Mouse (Mus musculus) hindbrain, embryonic 11.5 days (tissue): Measurements from ENCODE around the gene Tpgs1. TPM values are rescaled to one million over a fixed set of nuclear protein-coding genes. Genes with fewer than 3 reads are reported as not detected.

Source experiments
- ATAC-seq: fragments of 200-750 bp; cut with Nextera tagmentation; 2 replicates; pipeline ENCODE4 v1.8.0; 2017; ENCODE audit warnings: mild to moderate bottlenecking, moderate TSS enrichment, moderate library complexity; ENCODE audit not compliant: low FRiP score
- DNase-seq: peaks from one replicate; pipeline ENCODE4 v3.0.0-alpha.2; 2015; ENCODE audit warnings: low spot score
- H3K27ac ChIP-seq: fragments of 300-500 bp; sonication (generic); 2 replicates; pipeline ENCODE4 v1.5.1; 2014; ENCODE audit warnings: mild to moderate bottlenecking, low read depth, low read length
- H3K27me3 ChIP-seq: fragments of 300-500 bp; sonication (generic); 2 replicates; pipeline ENCODE4 v1.6.1; 2014; ENCODE audit warnings: mild to moderate bottlenecking, low read length, moderate library complexity, mixed read lengths; ENCODE audit not compliant: control insufficient read depth, insufficient read depth
- H3K36me3 ChIP-seq: fragments of 300-500 bp; sonication (generic); 2 replicates; pipeline ENCODE4 v1.6.1; 2014; ENCODE audit warnings: mild to moderate bottlenecking, low read length, moderate library complexity, mixed read lengths; ENCODE audit not compliant: control insufficient read depth, insufficient read depth
- H3K4me1 ChIP-seq: fragments of 300-500 bp; sonication (generic); replicated peaks from 2 replicates; pipeline ENCODE4 v1.6.1; 2014; ENCODE audit warnings: low read length, mixed read lengths; ENCODE audit not compliant: control insufficient read depth, insufficient read depth
- H3K4me2 ChIP-seq: fragments of 300-500 bp; sonication (generic); replicated peaks from 2 replicates; pipeline ENCODE4 v1.6.1; 2014; ENCODE audit warnings: mild to moderate bottlenecking, low read depth, low read length
- H3K4me3 ChIP-seq: fragments of 300-500 bp; sonication (generic); 2 replicates; pipeline ENCODE4 v1.5.1; 2014; ENCODE audit warnings: low read depth, low read length
- H3K9ac ChIP-seq: fragments of 300-500 bp; sonication (generic); 2 replicates; pipeline ENCODE4 v1.6.1; 2014; ENCODE audit warnings: low read depth, low read length
- H3K9me3 ChIP-seq: fragments of 300-500 bp; sonication (generic); 2 replicates; pipeline ENCODE4 v1.6.1; 2016; ENCODE audit warnings: low read length; ENCODE audit not compliant: control insufficient read depth
- WGBS: fragments of 180-500 bp; shearing (Covaris S2); extraction: QIAGEN DNeasy Blood & Tissue Kit; methylation state at CpG from one replicate; pipeline ENCODE4 v1.1.7; 2014; 5-methylcytosine and 5-hydroxymethylcytosine counted together
- polyA plus RNA-seq: library from polyadenylated mRNA; unstranded; fragments of >200 nt; fragmentation: Nextera tagmentation; extraction: Ambion mirVana; gene quantifications from 2 replicates; pipeline ENCODE4 v1.2.1, GENCODE M21; 2014

The Tpgs1 gene
- polyA plus RNA-seq, 1 experiment from 2014 or later: 70.8 TPM

- DNase-seq (no peak), ATAC-seq (no peak)
- Histone ChIP-seq H3K9me3 (no peaks in the 10 kb centered on the region), H3K9ac (no peak overlapping the region), H3K4me2 (no peak overlapping the region), H3K4me1 (peaks cover 6% of the 10 kb centered on the region), H3K4me3 (no peak overlapping the region), H3K27me3 (no peaks in the 10 kb centered on the region), H3K27ac (no peak overlapping the region), H3K36me3 (0 out of 2 replicates have a peak, but pooled peaks cover 3% of the 10 kb centered on the region)
- WGBS: 66% methylated on average over 3 of the region's 3 CpGs
Observed at GRCm38 (mm10) chr10:79672088-79672455, 2.9 kb downstream of the Tpgs1 start.

GRCm38 (mm10) chr10:79673054-79673453 is 3.9 kb downstream of the Tpgs1 start:
- ATAC-seq (no peak), DNase-seq (no peak)
- 85% methylated on average over 3 of the region's 3 CpGs for WGBS
- no peak overlapping the region for H3K4me3 ChIP-seq
- no peak overlapping the region for H3K4me2 ChIP-seq
- peaks cover 6% of the 10 kb centered on the region for H3K4me1 ChIP-seq
- no peak overlapping the region for H3K27ac ChIP-seq
- 0 out of 2 replicates have a peak, but pooled peaks cover 3% of the 10 kb centered on the region for H3K36me3 ChIP-seq
- H3K27me3 ChIP-seq: no peaks in the 10 kb centered on the region
- no peak overlapping the region for H3K9ac ChIP-seq
- no peaks in the 10 kb centered on the region for H3K9me3 ChIP-seq

GRCm38 (mm10) chr10:79675346-79676035 is 6.3 kb downstream of the Tpgs1 start:
- DNase-seq: no peak
- Histone ChIP-seq H3K9ac (no peak overlapping the region), H3K4me3 (no peak overlapping the region), H3K36me3 (0 out of 2 replicates have a peak, but pooled peaks cover 3% of the 10 kb centered on the region), H3K4me1 (peaks cover 4% of the 10 kb centered on the region), H3K27ac (no peak overlapping the region), H3K27me3 (no peaks in the 10 kb centered on the region), H3K4me2 (no peak overlapping the region), H3K9me3 (no peaks in the 10 kb centered on the region)
- ATAC-seq: no peak
- WGBS: 52% methylated on average over 43 of the region's 44 CpGs

GRCm38 (mm10) chr10:79680606-79681495 is 11.7 kb downstream of the Tpgs1 start:
- DNase-seq: no peak
- Histone ChIP-seq H3K4me1 (peaks cover 10% of the 10 kb centered on the region), H3K9ac (0 out of 2 replicates have a peak overlapping the region, but pooled peaks have one; percentile 40), H3K9me3 (no peaks in the 10 kb centered on the region), H3K36me3 (0 out of 2 replicates have a peak, but pooled peaks cover 3% of the 10 kb centered on the region), H3K27ac (peak overlapping the region; percentile 72), H3K27me3 (no peaks in the 10 kb centered on the region), H3K4me2 (peak overlapping the region; percentile 51), H3K4me3 (peak overlapping the region; percentile 85)
- peak; percentile 51 for ATAC-seq
- 37% methylated on average over 11 of the region's 11 CpGs for WGBS

GRCm38 (mm10) chr10:79681591-79682245 is 12.5 kb downstream of the Tpgs1 start, which contains the start of gene Cdc34:
Cdc34 (plus strand) TSS chr10:79682195.
- no peaks in the 10 kb centered on the region for H3K9me3 ChIP-seq
- peak; percentile 95 for ATAC-seq
- peaks cover 10% of the 10 kb centered on the region for H3K4me1 ChIP-seq
- peak; percentile 97 for DNase-seq
- H3K27ac ChIP-seq: peak within 1 kb of the TSS; percentile 72
- H3K4me3 ChIP-seq: peak within 1 kb of the TSS; percentile 85
- no peaks in the 10 kb centered on the region for H3K27me3 ChIP-seq
- peak within 1 kb of the TSS; percentile 54 for H3K4me2 ChIP-seq
- WGBS: under 1% methylated on average over 70 of the region's 84 CpGs
- H3K9ac ChIP-seq: peak within 1 kb of the TSS; percentile 83
- H3K36me3 ChIP-seq: peaks cover 7% of the 10 kb centered on the region; the same call in 1 of the 2 replicates

GRCm38 (mm10) chr10:79682551-79682915 is 13.4 kb downstream of the Tpgs1 start:
- H3K4me3 ChIP-seq: peak overlapping the region; percentile 85
- H3K27ac ChIP-seq: peak overlapping the region; percentile 30; the same call in 1 of the 2 replicates
- peak overlapping the region; percentile 54 for H3K4me2 ChIP-seq
- H3K36me3 ChIP-seq: peaks cover 11% of the 10 kb centered on the region; the same call in 1 of the 2 replicates
- no peaks in the 10 kb centered on the region for H3K9me3 ChIP-seq
- WGBS: 0% methylated on average over 10 of the region's 10 CpGs
- peak overlapping the region; percentile 83 for H3K9ac ChIP-seq
- no peak; the same call in 1 of the 2 replicates for ATAC-seq
- H3K4me1 ChIP-seq: peaks cover 10% of the 10 kb centered on the region
- H3K27me3 ChIP-seq: no peaks in the 10 kb centered on the region
- peak; percentile 39 for DNase-seq

GRCm38 (mm10) chr10:79682916-79683582 is 13.9 kb downstream of the Tpgs1 start:
- H3K9me3 ChIP-seq: no peaks in the 10 kb centered on the region
- H3K9ac ChIP-seq: peak overlapping the region; percentile 83
- H3K36me3 ChIP-seq: peaks cover 11% of the 10 kb centered on the region
- DNase-seq (peak; percentile 65), ATAC-seq (no peak)
- H3K27me3 ChIP-seq: no peaks in the 10 kb centered on the region
- WGBS: 2% methylated on average over 10 of the region's 10 CpGs
- peak overlapping the region; percentile 85 for H3K4me3 ChIP-seq
- H3K4me2 ChIP-seq: peak overlapping the region; percentile 54
- H3K4me1 ChIP-seq: peaks cover 10% of the 10 kb centered on the region
- peak overlapping the region; percentile 30; the same call in 1 of the 2 replicates for H3K27ac ChIP-seq
